Mouse (Mus musculus): ENCODE measurements around the gene Ahnak2.
"Not testable (repeated sequence)": the region's sequence is repeated elsewhere in the genome, so short reads cannot be mapped to it uniquely, and the experiment has no call there.

- TF ChIP-seq POLR2A (IDR thresholded peaks at IDR 0.05; ENCODE audit: extremely low read depth, insufficient read depth, low read length) = not testable (repeated sequence)
- TF ChIP-seq CTCF (IDR thresholded peaks at IDR 0.05; ENCODE audit: low read depth, low read length) = 0 out of 2 replicates have a peak, but pooled peaks have one; percentile 3
Observed at GRCm38 (mm10) chr12:112841338-112841892, 39.0 kb upstream of the Ahnak2 start.

All from liver, adult 2 months (tissue).